Mouse (Mus musculus) lung, postnatal 25 days (tissue): ENCODE measurements at regions not wholly inside any gene's neighbourhood (a gene's known extent, or its start where the extent isn't known, plus 50 kb on each side); places are given as distances from the start of the nearest gene placed in this dataset.
"Not testable (repeated sequence)": the region's sequence is repeated elsewhere in the genome, so short reads cannot be mapped to it uniquely, and the experiment has no call there.

Experiments
- DNase-seq: peaks from one replicate; pipeline ENCODE4 v3.0.0; 2022; ENCODE audit warnings: low spot score

- not testable (repeated sequence) for DNase-seq
Observed at GRCm38 (mm10) chr8:118209301-118209700, 74.2 kb upstream of the Cdh13 start.

- DNase-seq = no peak
Observed at GRCm38 (mm10) chr8:118190866-118191265, 92.7 kb upstream of the Cdh13 start.

GRCm38 (mm10) chr8:118189226-118189625, 94.3 kb upstream of the Cdh13 start:
- no peak for DNase-seq

- no peak for DNase-seq
Observed at GRCm38 (mm10) chr8:118169001-118169413, 114.5 kb upstream of the Cdh13 start.

- DNase-seq = no peak
Observed at GRCm38 (mm10) chr8:118162171-118162570, 121.4 kb upstream of the Cdh13 start.

GRCm38 (mm10) chr8:118147359-118148205, 136.0 kb upstream of the Cdh13 start:
- no peak for DNase-seq

GRCm38 (mm10) chr8:118144546-118144945, 139.0 kb upstream of the Cdh13 start:
- no peak for DNase-seq

- no peak for DNase-seq
Observed at GRCm38 (mm10) chr8:118142311-118142710, 141.2 kb upstream of the Cdh13 start.

GRCm38 (mm10) chr8:118139928-118140327, 143.6 kb upstream of the Cdh13 start:
- no peak for DNase-seq

- DNase-seq = no peak
Observed at GRCm38 (mm10) chr8:118137846-118138245, 145.7 kb upstream of the Cdh13 start.

- no peak for DNase-seq
Observed at GRCm38 (mm10) chr8:118124993-118125392, 158.5 kb upstream of the Cdh13 start.

GRCm38 (mm10) chr8:118114253-118114652, 169.3 kb upstream of the Cdh13 start:
- DNase-seq = no peak

- no peak for DNase-seq
Observed at GRCm38 (mm10) chr8:118104464-118105050, 179.0 kb upstream of the Cdh13 start.

GRCm38 (mm10) chr8:118101346-118101745, 182.2 kb upstream of the Cdh13 start:
- no peak for DNase-seq

- no peak for DNase-seq
Observed at GRCm38 (mm10) chr8:118062736-118063135, 220.8 kb upstream of the Cdh13 start.

- DNase-seq = no peak
Observed at GRCm38 (mm10) chr8:118056781-118057180, 226.8 kb upstream of the Cdh13 start.

- DNase-seq = no peak
Observed at GRCm38 (mm10) chr8:118055536-118055935, 228.0 kb upstream of the Cdh13 start.

GRCm38 (mm10) chr8:118050386-118050785, 233.1 kb upstream of the Cdh13 start:
- no peak for DNase-seq

- DNase-seq = no peak
Observed at GRCm38 (mm10) chr8:118042253-118042860, 240.6 kb upstream of the Mphosph6 start.

GRCm38 (mm10) chr8:118041253-118041652, 239.5 kb upstream of the Mphosph6 start:
- DNase-seq = no peak

GRCm38 (mm10) chr8:118037801-118038200, 236.1 kb upstream of the Mphosph6 start:
- no peak for DNase-seq

GRCm38 (mm10) chr8:118034051-118034450, 232.3 kb upstream of the Mphosph6 start:
- no peak for DNase-seq

GRCm38 (mm10) chr8:118031406-118031805, 229.7 kb upstream of the Mphosph6 start:
- no peak for DNase-seq
